Mouse (Mus musculus): ENCODE results near the gene Tomm40. TPM values are rescaled to one million over a fixed set of nuclear protein-coding genes. Genes with fewer than 3 reads are reported as not detected.
A peak's percentile ranks its signal among the peaks of the same experiment; 100 is the strongest.

Gene Tomm40
- total RNA-seq, 2 experiments from 2014 or later, result 112 to 113 TPM

GRCm38 (mm10) chr7:19746426-19747201 is 31.4 kb upstream of the Tomm40 start:
- DNase-seq (ENCODE audit: low spot score), result no peak
- intact Hi-C loops (cut with DNase I), result loop anchor here (2.0 kb wide), 1 partner anchor 24 kb away; no protein-coding TSS in a partner anchor

GRCm38 (mm10) chr7:19745971-19746370 is 30.7 kb upstream of the Tomm40 start:
- intact Hi-C loops (cut with DNase I), result loop anchor here (2.0 kb wide), 1 partner anchor 23 kb away; no protein-coding TSS in a partner anchor
- DNase-seq (ENCODE audit: low spot score), result no peak

- peak; percentile 48 for DNase-seq (ENCODE audit: low spot score)
- intact Hi-C loops (cut with DNase I), result no loop called here
Observed at GRCm38 (mm10) chr7:19744590-19745385, 29.6 kb upstream of the Tomm40 start.

GRCm38 (mm10) chr7:19743791-19744190 is 28.6 kb upstream of the Tomm40 start:
- DNase-seq (ENCODE audit: low spot score), result no peak
- intact Hi-C loops (cut with DNase I), result loop anchor here (2.0 kb wide), 1 partner anchor 27 kb away; no protein-coding TSS in a partner anchor

- DNase-seq (ENCODE audit: low spot score), result no peak
- intact Hi-C loops (cut with DNase I), result loop anchor here (2.0 kb wide), 1 partner anchor 26 kb away; no protein-coding TSS in a partner anchor
Observed at GRCm38 (mm10) chr7:19742468-19742867, 27.2 kb upstream of the Tomm40 start.

- no peak for DNase-seq (ENCODE audit: low spot score)
- intact Hi-C loops (cut with DNase I), result loop anchor here (2.0 kb wide), 1 partner anchor 25 kb away; no protein-coding TSS in a partner anchor
Observed at GRCm38 (mm10) chr7:19741329-19742031, 26.2 kb upstream of the Tomm40 start.

GRCm38 (mm10) chr7:19740269-19740668 is 25.0 kb upstream of the Tomm40 start:
- intact Hi-C loops (cut with DNase I), result no loop called here
- no peak for DNase-seq (ENCODE audit: low spot score)

- intact Hi-C loops (cut with DNase I), result no loop called here
- DNase-seq (ENCODE audit: low spot score), result no peak
Observed at GRCm38 (mm10) chr7:19738771-19739170, 23.5 kb upstream of the Tomm40 start.

- DNase-seq (ENCODE audit: low spot score), result no peak
- intact Hi-C loops (cut with DNase I), result no loop called here
Observed at GRCm38 (mm10) chr7:19736389-19737057, 21.3 kb upstream of the Tomm40 start.

GRCm38 (mm10) chr7:19734178-19734666 is 19.0 kb upstream of the Tomm40 start:
- intact Hi-C loops (cut with DNase I), result no loop called here
- no peak for DNase-seq (ENCODE audit: low spot score)

GRCm38 (mm10) chr7:19726541-19726940 is 11.3 kb upstream of the Tomm40 start:
- intact Hi-C loops (cut with DNase I), result no loop called here
- DNase-seq (ENCODE audit: low spot score), result no peak

GRCm38 (mm10) chr7:19724167-19724566 is 8.9 kb upstream of the Tomm40 start:
- intact Hi-C loops (cut with DNase I), result loop anchor here (1.0 kb wide), 1 partner anchor 9 kb away; no protein-coding TSS in a partner anchor
- DNase-seq (ENCODE audit: low spot score), result no peak

GRCm38 (mm10) chr7:19722754-19723195 is 7.5 kb upstream of the Tomm40 start:
- intact Hi-C loops (cut with DNase I), result loop anchor here (2.0 kb wide), 1 partner anchor 24 kb away; no protein-coding TSS in a partner anchor
- DNase-seq (ENCODE audit: low spot score), result peak; percentile 65

- intact Hi-C loops (cut with DNase I), result no loop called here
- no peak for DNase-seq (ENCODE audit: low spot score)
Observed at GRCm38 (mm10) chr7:19719200-19719599, 4.0 kb upstream of the Tomm40 start.

GRCm38 (mm10) chr7:19718297-19718952 is 3.2 kb upstream of the Tomm40 start:
- no peak for DNase-seq (ENCODE audit: low spot score)
- intact Hi-C loops (cut with DNase I), result no loop called here

- DNase-seq (ENCODE audit: low spot score), result no peak
- intact Hi-C loops (cut with DNase I), result loop anchor here (2.0 kb wide), 1 partner anchor 25 kb away; no protein-coding TSS in a partner anchor
Observed at GRCm38 (mm10) chr7:19717346-19717745, 2.1 kb upstream of the Tomm40 start.

GRCm38 (mm10) chr7:19716822-19717221 is 1.6 kb upstream of the Tomm40 start:
- DNase-seq (ENCODE audit: low spot score), result no peak
- intact Hi-C loops (cut with DNase I), result loop anchor here (2.0 kb wide), 1 partner anchor 26 kb away; no protein-coding TSS in a partner anchor

GRCm38 (mm10) chr7:19716055-19716682 is 931 bp upstream of the Tomm40 start:
- DNase-seq (ENCODE audit: low spot score), result no peak
- intact Hi-C loops (cut with DNase I), result loop anchor here (2.0 kb wide), 1 partner anchor 27 kb away; no protein-coding TSS in a partner anchor

Measured in heart, postnatal 25 days (tissue).